Mouse (Mus musculus) urinary bladder, postnatal 14 days (tissue): ENCODE data around the gene Camk1.
A peak's percentile ranks its signal among the peaks of the same experiment; 100 is the strongest.

Source experiments
- DNase-seq: peaks from one replicate; pipeline ENCODE4 v3.0.0; 2021; ENCODE audit warnings: low spot score

The Camk1 gene

GRCm38 (mm10) chr6:113343177-113344092, at the start of gene Camk1:
TSS of gene Camk1 (minus strand) at chr6:113343984.
- peak; percentile 86 for DNase-seq

- peak; percentile 31 for DNase-seq
These were observed 48.7 kb upstream of the Camk1 start for GRCm38 (mm10) chr6:113392387-113393071.

- no peak for DNase-seq
These were observed 48.2 kb upstream of the Camk1 start for GRCm38 (mm10) chr6:113392015-113392386.

GRCm38 (mm10) chr6:113390715-113391114, 46.9 kb upstream of the Camk1 start:
- no peak for DNase-seq

- DNase-seq, result no peak
These were observed 45.2 kb upstream of the Camk1 start, which contains the start of gene Ttll3 for GRCm38 (mm10) chr6:113388960-113389359. TSS of gene Ttll3 (plus strand) at chr6:113389260.

GRCm38 (mm10) chr6:113386025-113386424, 42.2 kb upstream of the Camk1 start:
- no peak for DNase-seq

GRCm38 (mm10) chr6:113385160-113385714, 41.5 kb upstream of the Camk1 start:
- DNase-seq, result no peak

- DNase-seq, result no peak
These were observed 40.7 kb upstream of the Camk1 start for GRCm38 (mm10) chr6:113384351-113384927.

- DNase-seq, result no peak
These were observed 36.7 kb upstream of the Camk1 start for GRCm38 (mm10) chr6:113380480-113380879.

GRCm38 (mm10) chr6:113379246-113379645, 35.5 kb upstream of the Camk1 start:
- no peak for DNase-seq

- DNase-seq, result peak; percentile 93
These were observed 34.0 kb upstream of the Camk1 start, which contains the start of the genes Tada3 and Arpc4 for GRCm38 (mm10) chr6:113377496-113378385. TSS of gene Tada3 (minus strand) at chr6:113377883. TSS of gene Arpc4 (plus strand) at chr6:113378115.

- no peak for DNase-seq
These were observed 33.4 kb upstream of the Camk1 start for GRCm38 (mm10) chr6:113377172-113377495.

- DNase-seq, result no peak
These were observed 29.7 kb upstream of the Camk1 start for GRCm38 (mm10) chr6:113373491-113373890.

- no peak for DNase-seq
These were observed 26.6 kb upstream of the Camk1 start for GRCm38 (mm10) chr6:113370194-113370929.

GRCm38 (mm10) chr6:113368577-113368976, 24.8 kb upstream of the Camk1 start:
- DNase-seq, result no peak

- peak; percentile 19 for DNase-seq
These were observed 24.3 kb upstream of the Camk1 start for GRCm38 (mm10) chr6:113368124-113368523.

- DNase-seq, result no peak
These were observed 23.8 kb upstream of the Camk1 start for GRCm38 (mm10) chr6:113367574-113367973.

GRCm38 (mm10) chr6:113366639-113367038, 22.9 kb upstream of the Camk1 start:
- DNase-seq, result no peak

- no peak for DNase-seq
These were observed 20.8 kb upstream of the Camk1 start for GRCm38 (mm10) chr6:113364518-113365135.

- no peak for DNase-seq
These were observed 18.5 kb upstream of the Camk1 start for GRCm38 (mm10) chr6:113362241-113362640.
